Mouse (Mus musculus): ENCODE results near the gene Trrap. TPM values are rescaled to one million over a fixed set of nuclear protein-coding genes. Genes with fewer than 3 reads are reported as not detected.

Trrap gene
- 7.4 TPM for polyA plus RNA-seq (2014; fragmentation: Illumina TruSeq; extraction: RNeasy Lipid Tissue Mini Kit (QIAGEN cat#74804); ENCODE audit: low read depth, low replicate concordance)

DNA sequence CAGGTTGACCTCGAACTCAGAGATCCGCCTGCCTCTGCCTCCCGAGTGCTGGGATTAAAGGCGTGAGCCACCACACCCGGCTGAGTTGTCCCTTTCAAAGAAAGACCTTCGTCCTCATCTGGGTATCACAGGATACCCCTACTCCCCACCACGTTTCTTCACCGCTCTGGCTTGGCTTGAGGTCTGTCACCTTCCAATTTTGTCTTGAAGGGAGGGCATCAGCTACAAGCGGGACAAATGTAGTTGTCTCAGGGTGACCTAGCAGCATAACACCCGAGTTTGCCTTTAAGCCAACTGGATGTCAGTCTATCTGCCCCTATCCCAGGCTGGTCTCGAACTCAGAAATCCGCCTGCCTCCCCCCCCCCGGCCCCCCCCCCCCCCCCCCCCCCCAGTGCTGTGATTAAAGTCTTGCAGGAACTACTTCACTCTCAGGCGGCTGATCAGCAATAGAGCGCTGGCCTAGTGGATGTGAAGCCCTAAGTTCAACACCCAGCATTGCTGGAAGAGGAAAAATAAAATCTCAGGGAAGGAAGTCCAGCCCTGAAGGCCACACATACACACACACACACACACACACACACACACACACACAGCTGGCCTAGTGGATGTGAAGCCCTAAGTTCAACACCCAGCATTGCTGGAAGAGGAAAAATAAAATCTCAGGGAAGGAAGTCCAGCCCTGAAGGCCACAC lies at the start of gene Trrap:
Gene Trrap (plus strand): TSS at position 627 of the 693 bp plus-strand sequence.

DNA sequence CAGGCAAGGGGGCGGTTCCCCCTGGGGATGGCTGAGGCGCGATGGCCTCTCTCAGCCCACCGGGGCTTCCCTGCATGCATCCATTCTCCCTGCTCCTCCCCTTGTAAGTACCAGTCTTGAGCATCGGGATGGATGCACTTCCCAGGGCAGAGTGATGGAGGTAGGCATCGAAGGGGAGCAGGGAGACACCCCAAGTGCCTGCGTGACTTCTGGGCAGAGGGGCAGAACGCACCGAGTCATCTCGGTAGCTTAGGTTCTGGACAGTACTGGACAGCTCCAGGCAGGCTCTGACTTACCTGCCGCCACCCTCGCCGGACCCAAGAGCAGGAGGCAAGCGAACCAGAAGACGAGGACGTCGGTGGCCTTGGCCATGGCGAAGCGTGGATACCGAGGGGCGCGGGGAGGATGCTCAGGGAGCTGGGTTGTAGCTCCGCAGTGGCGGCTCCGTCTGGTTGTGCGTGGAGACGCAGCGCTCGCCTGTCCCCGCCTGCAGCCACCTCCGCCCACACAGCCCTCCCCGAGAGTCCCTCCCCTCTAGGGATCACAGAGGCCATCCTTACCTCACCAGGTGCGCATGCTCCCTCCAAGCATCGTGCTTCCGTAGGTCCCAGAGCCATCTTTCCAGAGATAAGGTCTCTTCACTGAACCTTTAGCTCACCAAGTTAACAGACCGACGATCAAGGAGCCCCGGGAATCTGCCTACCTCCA lies 6.2 kb upstream of the Trrap start, which contains the start of gene Tmem130:
Gene Tmem130 (minus strand): TSS at position 658 of the 708 bp plus-strand sequence.

Other genes with a start within 250 kb of the Trrap start
- not detected for gene Nptx2, start 221.8 kb upstream of the Trrap start, polyA plus RNA-seq (2014; fragmentation: Illumina TruSeq; extraction: RNeasy Lipid Tissue Mini Kit (QIAGEN cat#74804); ENCODE audit: low read depth, low replicate concordance)
- 0.73 TPM for gene Tmem130, start 5.9 kb upstream of the Trrap start, polyA plus RNA-seq (2014; fragmentation: Illumina TruSeq; extraction: RNeasy Lipid Tissue Mini Kit (QIAGEN cat#74804); ENCODE audit: low read depth, low replicate concordance)
- gene Smurf1, start 198.1 kb downstream of the Trrap start, polyA plus RNA-seq (2014; fragmentation: Illumina TruSeq; extraction: RNeasy Lipid Tissue Mini Kit (QIAGEN cat#74804); ENCODE audit: low read depth, low replicate concordance): 10.9 TPM